Mouse (Mus musculus): ENCODE measurements around the gene Stxbp3.

- TF ChIP-seq CTCF (conservative IDR thresholded peaks at IDR 0.05; ENCODE audit: low read length): no peak
- TF ChIP-seq POU5F1 (IDR thresholded peaks at IDR 0.05; ENCODE audit: borderline replicate concordance, low read length): no peak
- TF ChIP-seq NANOG (IDR thresholded peaks at IDR 0.05; ENCODE audit: borderline replicate concordance, low read length): no peak
These were observed 49.6 kb upstream of the Stxbp3 start, which contains the start of gene Fndc7 for GRCm38 (mm10) chr3:108889908-108890307.
